Mouse (Mus musculus) c-Kit-negative CD71-positive TER-119-positive erythroid progenitor cells, embryonic 14.5 days (primary cell): ENCODE measurements at regions not wholly inside any gene's neighbourhood (a gene's known extent, or its start where the extent isn't known, plus 50 kb on each side); places are given as distances from the start of the nearest gene placed in this dataset.
A peak's percentile ranks its signal among the peaks of the same experiment; 100 is the strongest.
"Not testable (repeated sequence)": the region's sequence is repeated elsewhere in the genome, so short reads cannot be mapped to it uniquely, and the experiment has no call there.

Experiments
- DNase-seq: peaks from one replicate; pipeline ENCODE4 v3.0.0-alpha.2; 2013; ENCODE audit warnings: low read depth, low spot score

DNA sequence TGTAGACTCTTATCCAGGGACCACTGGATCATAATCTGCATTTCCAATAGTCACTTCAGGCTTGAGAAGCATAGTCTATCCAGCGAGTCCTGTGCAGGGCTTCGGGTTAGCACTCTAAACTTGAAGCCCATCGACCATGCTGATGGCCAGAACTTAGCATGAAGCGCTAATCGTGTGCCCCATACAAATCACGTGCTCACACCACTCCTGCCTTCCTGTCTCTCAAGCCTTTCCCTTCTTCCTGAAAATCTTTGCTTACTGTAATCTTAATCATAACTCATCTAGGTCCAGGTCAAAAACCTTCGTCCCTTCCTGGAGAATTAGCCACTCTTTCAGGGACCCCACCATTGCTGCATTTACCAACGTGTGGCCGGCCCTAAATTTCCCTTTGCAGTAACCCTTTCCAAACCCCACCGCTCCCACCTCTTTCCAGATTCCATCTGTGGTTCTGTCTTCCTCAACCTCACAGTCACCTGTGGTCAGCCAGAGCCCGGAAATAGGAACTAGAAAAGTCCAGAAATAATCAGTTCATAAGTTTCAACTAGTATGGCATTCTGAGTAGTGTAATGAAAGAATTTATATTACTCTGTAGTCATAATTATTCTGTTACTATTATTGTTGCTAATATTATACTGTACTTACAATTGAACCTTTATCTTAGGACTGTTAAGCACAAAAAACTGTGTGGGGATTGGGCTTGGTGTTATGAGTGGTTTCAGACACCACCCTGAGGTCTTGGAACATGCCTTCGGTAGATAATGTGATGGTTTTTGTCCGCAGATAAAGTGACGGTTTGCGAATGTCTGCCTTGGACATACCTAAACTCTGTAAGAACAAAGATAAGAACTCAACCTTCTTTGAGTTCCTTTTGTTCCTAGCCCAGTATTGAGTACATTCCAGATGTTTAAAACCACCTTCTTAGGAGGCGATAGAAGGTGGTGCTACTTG is 57.3 kb upstream of the Slc1a3 start:
- no peak for DNase-seq

DNA sequence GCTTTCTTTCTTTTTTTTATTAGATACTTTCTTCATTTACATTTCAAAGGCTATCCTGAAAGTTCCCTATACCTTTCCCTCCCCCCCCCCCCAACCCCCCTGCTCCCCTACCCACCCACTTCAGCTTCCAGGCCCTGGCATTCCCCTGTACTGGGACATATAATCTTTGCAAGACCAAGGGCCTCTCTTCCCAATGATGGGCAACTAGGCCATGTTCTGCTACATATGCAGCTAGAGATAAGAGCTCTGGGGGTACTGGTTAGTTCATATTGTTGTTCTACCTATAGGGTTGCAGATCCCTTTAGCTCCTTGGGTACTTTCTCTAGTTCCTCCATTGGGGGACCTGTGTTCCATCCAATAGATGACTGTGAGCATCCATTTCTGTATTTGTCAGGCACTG is 55.6 kb upstream of the Slc1a3 start:
- not testable (repeated sequence) for DNase-seq

DNA sequence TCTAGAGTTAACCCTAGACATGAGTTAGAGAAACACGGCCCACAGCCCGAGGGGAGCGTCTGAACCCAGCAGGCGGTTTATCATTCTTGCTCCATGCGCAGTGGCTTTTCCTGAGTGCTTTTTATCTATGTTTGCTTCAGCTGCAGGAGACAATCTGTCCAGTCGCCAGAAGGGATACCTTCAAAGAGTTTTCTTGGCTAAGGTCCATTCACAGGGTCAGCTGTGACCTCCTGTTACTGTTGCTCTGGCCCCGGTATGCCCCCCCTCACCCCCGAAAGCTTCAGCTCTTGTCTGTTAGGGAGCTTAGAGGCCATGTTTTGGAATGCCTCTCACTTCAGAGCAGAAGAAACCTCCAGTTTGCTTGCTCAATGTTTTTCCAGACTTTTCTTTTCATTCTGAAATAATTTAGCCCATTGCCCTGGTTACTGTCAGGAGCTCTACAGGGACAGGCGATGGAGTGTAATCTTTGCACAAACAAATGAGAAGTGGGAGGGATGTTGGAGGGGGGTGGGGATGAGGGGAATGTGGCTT is 51.2 kb upstream of the Slc1a3 start:
- DNase-seq = peak; percentile 40

DNA sequence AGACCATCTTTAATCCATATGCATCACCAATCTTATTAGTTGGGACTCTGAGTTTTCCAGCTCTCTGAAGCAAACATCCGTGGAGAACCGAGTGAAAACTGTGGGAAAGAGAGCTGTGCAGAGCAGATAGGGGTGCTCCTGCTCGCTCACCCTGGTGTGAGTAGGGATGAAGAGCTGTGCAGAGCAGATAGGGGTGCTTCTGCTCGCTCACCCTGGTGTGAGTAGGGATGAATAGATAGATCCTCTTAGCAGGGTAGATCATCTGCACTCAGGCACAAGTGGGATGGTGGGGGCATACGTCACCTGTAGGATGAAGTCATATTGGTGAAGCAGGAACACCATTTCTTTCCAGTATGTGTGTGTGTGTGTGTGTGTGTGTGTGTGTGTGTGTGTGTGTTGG is 50.6 kb upstream of the Slc1a3 start:
- DNase-seq = peak; percentile 48
